Comparison of ENCODE assay signal across 9 mouse cellular contexts in genomic region chr2:170826821-170827441, GRCm38 (mm10).
DNase-seq lines count a peak whose midpoint lies in the region; ATAC-seq lines count a peak whose summit lies in the region.
"Had no signal": no experiment of that assay in that cellular context is flagged by ENCODE, and none has a peak within 500 bp of the region (broad histone marks: within the 10 kb centered on the region; RNA-seq: fewer than 3 reads in every experiment).

No protein-coding gene starts in this region.

- peak; percentile 17 for DNase-seq in heart, postnatal 4 days
- peak; percentile 33 for DNase-seq in ovary, postnatal 36 days (ENCODE audit: low spot score)
- DNase-seq in c-Kit-positive CD71-positive TER-119-positive erythroid progenitor cells, embryonic 14.5 days (ENCODE audit: low spot score), result no peak
- DNase-seq in adipocyte (ENCODE audit: low spot score), result no peak

- H3K9ac ChIP-seq in limb, embryonic 12.5 days (replicated peaks), result no peak overlapping the region
- H3K9ac ChIP-seq in forebrain, embryonic 12.5 days, result no peak overlapping the region
- H3K9ac ChIP-seq: liver, embryonic 15.5 days had no signal

- ATAC-seq in megakaryocyte, adult 5-6 weeks (ENCODE audit: poor library complexity, severe bottlenecking), result no peak
- ATAC-seq in limb, embryonic 12.5 days (ENCODE audit: insufficient number of reproducible peaks, insufficient read depth, low FRiP score, low TSS enrichment, low read depth), result 0 out of 2 replicates have a peak, but pooled peaks have one; percentile 42
- ATAC-seq in forebrain, embryonic 12.5 days (ENCODE audit: low FRiP score), result no peak

- H3K4me3 ChIP-seq in megakaryocyte, embryonic 14.5 days (replicated peaks), result peak overlapping the region; percentile 53
- H3K4me3 ChIP-seq in limb, embryonic 12.5 days (replicated peaks), result peak overlapping the region; percentile 25
- no peak overlapping the region for H3K4me3 ChIP-seq in forebrain, embryonic 12.5 days (replicated peaks)
- H3K4me3 ChIP-seq: liver, embryonic 15.5 days had no signal

- 0 out of 2 replicates have a peak overlapping the region, but pooled peaks have one; percentile 42 for H3K27ac ChIP-seq in limb, embryonic 12.5 days
- H3K27ac ChIP-seq in forebrain, embryonic 12.5 days, result no peak overlapping the region
- H3K27ac ChIP-seq: liver, embryonic 15.5 days had no signal

- H3K36me3 ChIP-seq in megakaryocyte, embryonic 14.5 days (replicated peaks; ENCODE audit: low read length), result no peaks in the 10 kb centered on the region
- no peaks in the 10 kb centered on the region for H3K36me3 ChIP-seq in limb, embryonic 12.5 days
- H3K36me3 ChIP-seq in forebrain, embryonic 12.5 days (replicated peaks), result no peaks in the 10 kb centered on the region
- H3K36me3 ChIP-seq: liver, embryonic 15.5 days had no signal

- no peaks in the 10 kb centered on the region for H3K27me3 ChIP-seq in megakaryocyte, embryonic 14.5 days (replicated peaks)
- H3K27me3 ChIP-seq in limb, embryonic 12.5 days, result no peaks in the 10 kb centered on the region
- H3K27me3 ChIP-seq in forebrain, embryonic 12.5 days, result 0 out of 2 replicates have a peak, but pooled peaks cover 6% of the 10 kb centered on the region
- H3K27me3 ChIP-seq: liver, embryonic 15.5 days had no signal

- H3K9me3 ChIP-seq in megakaryocyte, embryonic 14.5 days, result peaks cover 82% of the 10 kb centered on the region
- H3K9me3 ChIP-seq in limb, embryonic 12.5 days, result no peaks in the 10 kb centered on the region
- no peaks in the 10 kb centered on the region for H3K9me3 ChIP-seq in forebrain, embryonic 12.5 days
- H3K9me3 ChIP-seq: liver, embryonic 15.5 days had no signal

- 17% methylated on average over 17 of the region's 17 CpGs for WGBS in limb, embryonic 12.5 days
- 76% methylated on average over 17 of the region's 17 CpGs for WGBS in forebrain, embryonic 12.5 days

- peak overlapping the region; percentile 51 for H3K4me2 ChIP-seq in limb, embryonic 12.5 days
- H3K4me2 ChIP-seq in forebrain, embryonic 12.5 days, result no peak overlapping the region
- H3K4me2 ChIP-seq: liver, embryonic 15.5 days had no signal

- H3K4me1 ChIP-seq in megakaryocyte, embryonic 14.5 days, result no peaks in the 10 kb centered on the region
- no peaks in the 10 kb centered on the region; the same call in 1 of the 2 replicates for H3K4me1 ChIP-seq in limb, embryonic 12.5 days (replicated peaks)
- peaks cover 9% of the 10 kb centered on the region for H3K4me1 ChIP-seq in forebrain, embryonic 12.5 days
- H3K4me1 ChIP-seq: liver, embryonic 15.5 days had no signal

Comparison
In these comparisons a context has a peak if more than half of its experiments do, and no peak if none do; other contexts are left out.
1. DNase-seq: peak in heart, postnatal 4 days (single experiment) and ovary, postnatal 36 days (single experiment); none in c-Kit-positive CD71-positive TER-119-positive erythroid progenitor cells, embryonic 14.5 days (single experiment) and adipocyte (single experiment).